Comparison of ENCODE assay signal across 9 mouse cellular contexts in genomic region chr15:102516293-102516692, GRCm38 (mm10). TPM values are rescaled to one million over a fixed set of nuclear protein-coding genes. Genes with fewer than 3 reads are reported as not detected.
DNase-seq lines count a peak whose midpoint lies in the region; ATAC-seq and TF ChIP-seq lines count a peak whose summit lies in the region.
"Had no signal": no experiment of that assay in that cellular context is flagged by ENCODE, and none has a peak within 500 bp of the region (broad histone marks: within the 10 kb centered on the region; RNA-seq: fewer than 3 reads in every experiment).

No protein-coding gene starts in this region.

- WGBS in heart, adult 2 months, result 6% methylated on average over 11 of the region's 12 CpGs
- 2% methylated on average over 11 of the region's 12 CpGs for WGBS in intestine, embryonic 14.5 days
- 2% methylated on average over 12 of the region's 12 CpGs for WGBS in neural tube, embryonic 12.5 days

- no peaks in the 10 kb centered on the region for H3K27me3 ChIP-seq in heart, adult 2 months (ENCODE audit: control insufficient read depth, insufficient read depth, low read length)
- H3K27me3 ChIP-seq in intestine, embryonic 14.5 days (replicated peaks; ENCODE audit: control insufficient read depth, insufficient read depth, low read length), result no peaks in the 10 kb centered on the region
- H3K27me3 ChIP-seq in neural tube, embryonic 12.5 days (replicated peaks), result no peaks in the 10 kb centered on the region

- DNase-seq in heart, adult 2 months, result no peak
- DNase-seq in heart, postnatal 4 days, result no peak
- peak; percentile 35 for DNase-seq in A20 (ENCODE audit: low read depth, low spot score)
- DNase-seq in cerebellum, postnatal 36 days, result peak; percentile 59 to 63
- DNase-seq in intestine, embryonic 14.5 days (ENCODE audit: low spot score), result peak; percentile 53
- DNase-seq in adrenal gland, postnatal 10 days, result no peak

- peak overlapping the region; percentile 85 for H3K4me2 ChIP-seq in intestine, embryonic 14.5 days (ENCODE audit: low read length)
- peak overlapping the region; percentile 85 for H3K4me2 ChIP-seq in neural tube, embryonic 12.5 days (replicated peaks)

- TF ChIP-seq CTCF in heart, adult 2 months (IDR thresholded peaks at IDR 0.05), result no peak

- no peak for TF ChIP-seq EP300 in heart, adult 2 months (IDR thresholded peaks at IDR 0.05; ENCODE audit: insufficient read depth, low read depth, low read length)

- ATAC-seq in intestine, embryonic 14.5 days (replicated peaks; ENCODE audit: low FRiP score, low TSS enrichment, low read depth), result no peak
- no peak for ATAC-seq in neural tube, embryonic 12.5 days (ENCODE audit: low FRiP score, low read depth)
- ATAC-seq in inflammation-experienced regulatory T-cells, adult 6 months, result no peak

- H3K9ac ChIP-seq in heart, adult 2 months (ENCODE audit: low read depth, low read length), result peak overlapping the region; percentile 75
- H3K9ac ChIP-seq in intestine, embryonic 14.5 days (ENCODE audit: low read length), result peak overlapping the region; percentile 60
- H3K9ac ChIP-seq in neural tube, embryonic 12.5 days, result peak overlapping the region; percentile 75

- no peaks in the 10 kb centered on the region for H3K9me3 ChIP-seq in intestine, embryonic 14.5 days (ENCODE audit: control insufficient read depth, low read length)
- no peaks in the 10 kb centered on the region for H3K9me3 ChIP-seq in neural tube, embryonic 12.5 days

- H3K36me3 ChIP-seq in heart, adult 2 months (ENCODE audit: control insufficient read depth, insufficient read depth, low read length), result no peaks in the 10 kb centered on the region
- H3K36me3 ChIP-seq in intestine, embryonic 14.5 days (ENCODE audit: control insufficient read depth, insufficient read depth, low read length), result peaks cover 7% of the 10 kb centered on the region; the same call in 1 of the 2 replicates
- H3K36me3 ChIP-seq in neural tube, embryonic 12.5 days, result peaks cover 8% of the 10 kb centered on the region; the same call in 1 of the 2 replicates

- H3K79me2 ChIP-seq in heart, adult 2 months (replicated peaks; ENCODE audit: control insufficient read depth, insufficient read depth, low read length), result no peaks in the 10 kb centered on the region

- peak overlapping the region; percentile 61 for H3K4me3 ChIP-seq in heart, adult 2 months
- peak overlapping the region; percentile 69 for H3K4me3 ChIP-seq in intestine, embryonic 14.5 days (ENCODE audit: low read depth, low read length)
- peak overlapping the region; percentile 66 for H3K4me3 ChIP-seq in neural tube, embryonic 12.5 days

- peaks cover 2% of the 10 kb centered on the region; the same call in 1 of the 2 replicates for H3K4me1 ChIP-seq in heart, adult 2 months (ENCODE audit: control insufficient read depth, insufficient read depth, low read length)
- H3K4me1 ChIP-seq in intestine, embryonic 14.5 days (replicated peaks; ENCODE audit: control insufficient read depth, insufficient read depth, low read length), result peaks cover 30% of the 10 kb centered on the region
- H3K4me1 ChIP-seq in neural tube, embryonic 12.5 days, result peaks cover 50% of the 10 kb centered on the region

- peak overlapping the region; percentile 99; the same call in 1 of the 2 replicates for H3K27ac ChIP-seq in heart, adult 2 months
- H3K27ac ChIP-seq in intestine, embryonic 14.5 days (ENCODE audit: low read depth), result peak overlapping the region; percentile 98; the same call in 1 of the 2 replicates
- H3K27ac ChIP-seq in neural tube, embryonic 12.5 days, result peak overlapping the region; percentile 78

- intact Hi-C loops in heart, adult 2 months (cut with DNase I), result loop anchor here (5.0 kb wide), 1 partner anchor 109 kb away; the partner anchor contains the start of gene Sp1

- TF ChIP-seq POLR2A in heart, adult 2 months (IDR thresholded peaks at IDR 0.05; ENCODE audit: insufficient read depth, low read depth, low read length), result no peak

RNA-seq across cellular contexts. Expression of gene Map3k12, which starts 0.6 kb away (rescaled TPM):
- 1 to 10 TPM; 2.1 to 2.4 TPM for total RNA-seq in heart, adult 2 months (2021)
- polyA plus RNA-seq in heart, adult 2 months (2012; rRNA removed), result 4.1 and 5.5 TPM in 2 replicates
- total RNA-seq in heart, postnatal 4 days (2021), result 1 to 10 TPM; 5.4 to 6.1 TPM
- polyA plus RNA-seq in intestine, embryonic 14.5 days (2014; fragmentation: Nextera tagmentation; extraction: Ambion mirVana), result 13.5 and 14.9 TPM in 2 replicates
- 48.8 and 51.9 TPM in 2 replicates for polyA plus RNA-seq in neural tube, embryonic 12.5 days (2016; fragmentation: Nextera tagmentation; extraction: Ambion mirVana)
- 1 to 10 TPM; 6.6 to 10.0 (median 7.5) TPM for polyA plus RNA-seq in inflammation-experienced regulatory T-cells, adult 6 months (2017; shearing (Covaris generic))
- total RNA-seq in adrenal gland, postnatal 10 days (2021), result 10 to 100 TPM in 1 of 2 experiments, 1 to 10 TPM in 1; 7.7 to 11.2 TPM

RNA-seq across cellular contexts. Expression of gene Tarbp2, which starts 1.7 kb away (rescaled TPM):
- total RNA-seq in heart, adult 2 months (2021), result 10 to 100 TPM; 37.4 to 43.6 TPM
- polyA plus RNA-seq in heart, adult 2 months (2012; rRNA removed), result 79.2 and 85.0 TPM in 2 replicates
- total RNA-seq in heart, postnatal 4 days (2021), result 10 to 100 TPM; 58.6 to 58.9 TPM
- polyA plus RNA-seq in intestine, embryonic 14.5 days (2014; fragmentation: Nextera tagmentation; extraction: Ambion mirVana), result 105 TPM in 2 replicates
- 97.9 and 105 TPM in 2 replicates for polyA plus RNA-seq in neural tube, embryonic 12.5 days (2016; fragmentation: Nextera tagmentation; extraction: Ambion mirVana)
- 10 to 100 TPM; 22.8 to 34.5 (median 27.5) TPM for polyA plus RNA-seq in inflammation-experienced regulatory T-cells, adult 6 months (2017; shearing (Covaris generic))
- 10 to 100 TPM; 36.0 to 43.1 TPM for total RNA-seq in adrenal gland, postnatal 10 days (2021)

RNA-seq across cellular contexts. Expression of gene Npff, which starts 8.4 kb away (rescaled TPM):
- total RNA-seq in heart, adult 2 months (2021), result 1 to 10 TPM in 1 of 2 experiments, under 1 TPM in 1; 0.50 to 1.4 TPM
- polyA plus RNA-seq in heart, adult 2 months (2012; rRNA removed), result 5.1 and 6.3 TPM in 2 replicates
- 1 to 10 TPM; 2.6 to 3.0 TPM for total RNA-seq in heart, postnatal 4 days (2021)
- polyA plus RNA-seq in intestine, embryonic 14.5 days (2014; fragmentation: Nextera tagmentation; extraction: Ambion mirVana), result 1.5 and 2.2 TPM in 2 replicates
- polyA plus RNA-seq in neural tube, embryonic 12.5 days (2016; fragmentation: Nextera tagmentation; extraction: Ambion mirVana), result 4.8 and 5.4 TPM in 2 replicates
- 1 to 10 TPM; 1.1 to 6.1 (median 3.2) TPM for polyA plus RNA-seq in inflammation-experienced regulatory T-cells, adult 6 months (2017; shearing (Covaris generic))
- total RNA-seq in adrenal gland, postnatal 10 days (2021), result 1 to 10 TPM; 2.5 to 5.9 TPM

RNA-seq across cellular contexts. Expression of gene Gm10337, which starts 12.8 kb away (rescaled TPM):
- not detected for total RNA-seq in heart, adult 2 months (2021)
- not detected in 2 replicates for polyA plus RNA-seq in heart, adult 2 months (2012; rRNA removed)
- total RNA-seq in heart, postnatal 4 days (2021), result 1 to 10 TPM in 1 of 2 experiments, not detected in 1; 7.3 TPM
- polyA plus RNA-seq in intestine, embryonic 14.5 days (2014; fragmentation: Nextera tagmentation; extraction: Ambion mirVana), result 3.4 TPM in 1 of 2 replicates, not detected in the other
- not detected in 2 replicates for polyA plus RNA-seq in neural tube, embryonic 12.5 days (2016; fragmentation: Nextera tagmentation; extraction: Ambion mirVana)
- polyA plus RNA-seq in inflammation-experienced regulatory T-cells, adult 6 months (2017; shearing (Covaris generic)), result not detected
- 1 to 10 TPM; 3.7 to 4.1 TPM for total RNA-seq in adrenal gland, postnatal 10 days (2021)
- total RNA-seq: layer of hippocampus, postnatal 36 days had no signal

RNA-seq across cellular contexts. Expression of gene Pcbp2, which starts 46.0 kb away (rescaled TPM):
- total RNA-seq in heart, adult 2 months (2021), result 100 to 1,000 TPM; 442 to 494 TPM
- 384 and 453 TPM in 2 replicates for polyA plus RNA-seq in heart, adult 2 months (2012; rRNA removed)
- total RNA-seq in heart, postnatal 4 days (2021), result 100 to 1,000 TPM; 703 to 721 TPM
- polyA plus RNA-seq in intestine, embryonic 14.5 days (2014; fragmentation: Nextera tagmentation; extraction: Ambion mirVana), result 275 and 289 TPM in 2 replicates
- polyA plus RNA-seq in neural tube, embryonic 12.5 days (2016; fragmentation: Nextera tagmentation; extraction: Ambion mirVana), result 144 and 152 TPM in 2 replicates
- polyA plus RNA-seq in inflammation-experienced regulatory T-cells, adult 6 months (2017; shearing (Covaris generic)), result 100 to 1,000 TPM; 156 to 225 (median 201) TPM
- 100 to 1,000 TPM; 703 to 724 TPM for total RNA-seq in adrenal gland, postnatal 10 days (2021)

Comparison
In these comparisons a context has a peak if more than half of its experiments do, and no peak if none do; other contexts are left out.
1. DNase-seq: peak in A20 (single experiment), cerebellum, postnatal 36 days (2 of 2) and intestine, embryonic 14.5 days (single experiment); none in heart, adult 2 months (0 of 2), heart, postnatal 4 days (single experiment) and adrenal gland, postnatal 10 days (single experiment).
2. Peak in every context shown above with its lines, with median percentiles within 50 percentile points of each other: H3K27ac ChIP-seq, H3K4me3 ChIP-seq and H3K9ac ChIP-seq.